21 mouse cellular contexts compared by ENCODE assay signal in the genomic region with DNA sequence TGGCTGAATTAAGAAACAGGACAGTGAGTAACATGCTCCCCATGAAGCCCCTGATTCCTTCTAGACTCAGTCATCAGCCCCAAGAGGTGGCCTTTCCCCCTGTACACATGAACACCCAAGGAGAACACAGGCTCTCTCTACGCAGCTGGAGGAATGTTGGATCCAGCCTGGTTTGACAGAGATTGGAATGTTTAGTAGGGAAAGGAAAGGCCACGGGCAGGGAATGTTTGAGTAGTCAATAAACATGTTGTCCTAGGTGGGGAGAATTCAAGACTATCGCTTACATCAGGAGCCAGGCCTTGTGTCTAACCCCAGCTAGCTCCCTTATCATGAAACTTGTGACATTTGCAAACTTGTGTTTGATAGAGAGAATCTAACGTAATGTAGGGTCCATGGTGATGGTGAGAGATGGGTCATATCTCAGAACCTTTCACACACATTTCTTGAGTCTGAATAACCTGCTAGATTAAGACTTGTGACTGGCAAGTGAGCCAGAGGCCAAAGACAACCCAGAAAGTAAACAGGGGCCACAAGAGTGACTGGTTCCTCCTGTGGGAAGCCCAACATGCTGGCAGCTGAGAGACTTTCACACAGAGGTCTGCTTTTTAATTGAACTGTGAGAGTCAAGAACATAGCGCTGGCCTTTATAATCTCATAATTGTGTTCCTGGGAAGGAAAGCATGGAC.
"Had no signal": no experiment of that assay in that cellular context is flagged by ENCODE, and none has a peak within 500 bp of the region (broad histone marks: within the 10 kb centered on the region; RNA-seq: fewer than 3 reads in every experiment).

No protein-coding gene starts in this region.

- H3K4me2 ChIP-seq: liver, embryonic 12.5 days; lung, embryonic 14.5 days; midbrain, embryonic 12.5 days; neural tube, embryonic 13.5 days; neural tube, embryonic 15.5 days had no signal

- DNase-seq: lung, adult 18-20 months; lung, embryonic 14.5 days; lung, postnatal 14 days; lung, postnatal 4 days; midbrain, embryonic 14.5 days; retina, postnatal 1 day; right cerebral cortex, adult 18-20 months; right cerebral cortex, postnatal 25 days; right cerebral cortex, postnatal 4 days; spleen, adult 18-20 months; thymus, adult 18-20 months; thymus, postnatal 14 days; thymus, postnatal 36 days had no signal

- H3K36me3 ChIP-seq: liver, embryonic 12.5 days; midbrain, embryonic 10.5 days; midbrain, embryonic 12.5 days; neural tube, embryonic 13.5 days; neural tube, embryonic 15.5 days had no signal

- H3K27me3 ChIP-seq: liver, embryonic 12.5 days; midbrain, embryonic 12.5 days; neural tube, embryonic 13.5 days; neural tube, embryonic 15.5 days had no signal

- H3K4me1 ChIP-seq: liver, embryonic 12.5 days; midbrain, embryonic 10.5 days; midbrain, embryonic 12.5 days; neural tube, embryonic 13.5 days; neural tube, embryonic 15.5 days had no signal

- H3K9ac ChIP-seq: liver, embryonic 12.5 days; liver, embryonic 14.5 days; lung, embryonic 14.5 days; midbrain, embryonic 12.5 days; neural tube, embryonic 13.5 days; neural tube, embryonic 15.5 days had no signal

- H3K9me3 ChIP-seq: liver, embryonic 12.5 days; midbrain, embryonic 10.5 days; midbrain, embryonic 12.5 days; neural tube, embryonic 13.5 days; neural tube, embryonic 15.5 days had no signal

- H3K27ac ChIP-seq: liver, embryonic 12.5 days; liver, embryonic 14.5 days; midbrain, embryonic 10.5 days; midbrain, embryonic 12.5 days; neural tube, embryonic 13.5 days; neural tube, embryonic 15.5 days had no signal

- H3K4me3 ChIP-seq: liver, embryonic 12.5 days; midbrain, embryonic 10.5 days; midbrain, embryonic 12.5 days; myocyte; neural tube, embryonic 13.5 days; neural tube, embryonic 15.5 days had no signal

- ATAC-seq: liver, embryonic 12.5 days; midbrain, embryonic 16.5 days had no signal
